Mouse (Mus musculus) MEL (cell line): Measurements from ENCODE around the gene Ces1g.

Source experiments
- CTCF ChIP-seq, 3 experiments: IDR thresholded peaks in 2 of 3; conservative IDR thresholded peaks in 1 of 3; 2 replicates each; pipeline ENCODE4 v1.5.1; 2011 to 2012; ENCODE audit warnings: low read length in 3 of 3, low read depth in 2 of 3, mild to moderate bottlenecking in 2 of 3, improper control_type of control experiment in 1 of 3, inconsistent platforms in 1 of 3, mixed read lengths in 1 of 3, moderate library complexity in 1 of 3; ENCODE audit not compliant: control insufficient read depth in 1 of 3, insufficient read depth in 1 of 3, poor library complexity in 1 of 3, severe bottlenecking in 1 of 3
- JUND ChIP-seq: IDR thresholded peaks from 2 replicates; pipeline ENCODE4 v1.6.1; 2011; ENCODE audit warnings: low read depth, mild to moderate bottlenecking, improper control_type of control experiment, low read length
- MYC ChIP-seq: IDR thresholded peaks from 2 replicates; pipeline ENCODE4 v1.6.1; 2011; ENCODE audit warnings: low read depth, mild to moderate bottlenecking, low read length, improper control_type of control experiment, moderate library complexity
- NELFE ChIP-seq: IDR thresholded peaks from 2 replicates; pipeline ENCODE4 v1.6.1; 2011; ENCODE audit warnings: low read depth, low read length, improper control_type of control experiment
- POLR2A ChIP-seq, 2 experiments: IDR thresholded peaks; 2 replicates each; pipeline ENCODE4 v1.6.1; 2011 to 2012; ENCODE audit warnings: low read length in 2 of 2, mild to moderate bottlenecking in 2 of 2, control low read depth in 1 of 2, improper control_type of control experiment in 1 of 2, low read depth in 1 of 2, moderate library complexity in 1 of 2; ENCODE audit not compliant: control insufficient read depth in 1 of 2, insufficient read depth in 1 of 2, poor library complexity in 1 of 2
- POLR2AphosphoS5 ChIP-seq: IDR thresholded peaks from 2 replicates; pipeline ENCODE4 v1.6.1; 2012; ENCODE audit warnings: low read depth, borderline replicate concordance, mild to moderate bottlenecking, inconsistent platforms, low read length, moderate library complexity, mixed read lengths
- SMC3 ChIP-seq: IDR thresholded peaks from 2 replicates; pipeline ENCODE4 v1.6.1; 2011; ENCODE audit warnings: low read depth, low read length, improper control_type of control experiment
- ZC3H11A ChIP-seq: IDR thresholded peaks from 2 replicates; pipeline ENCODE4 v1.6.1; 2012; ENCODE audit warnings: low read depth, mild to moderate bottlenecking, inconsistent platforms, low read length, improper control_type of control experiment
- ZMIZ1 ChIP-seq: IDR thresholded peaks from 2 replicates; pipeline ENCODE4 v1.6.1; 2012; ENCODE audit warnings: low read depth, mild to moderate bottlenecking, inconsistent platforms, low read length, improper control_type of control experiment, moderate library complexity

GRCm38 (mm10) chr8:93317031-93317430 lies 20.1 kb downstream of the Ces1g start:
- TF ChIP-seq ZMIZ1 (no peak), POLR2A (IDR thresholded peaks at IDR 0.05; ENCODE audit: control insufficient read depth in 1 of 2, insufficient read depth in 1 of 2, low read depth in 1 of 2, low read length in 2 of 2, poor library complexity in 1 of 2) (no peak), JUND (no peak), POLR2AphosphoS5 (no peak), SMC3 (no peak), NELFE (no peak), CTCF (IDR thresholded peaks at IDR 0.05 in 2 of 3, conservative IDR thresholded peaks at IDR 0.05 in 1 of 3; ENCODE audit: control insufficient read depth in 1 of 3, insufficient read depth in 1 of 3, low read depth in 2 of 3, low read length in 3 of 3, poor library complexity in 1 of 3, severe bottlenecking in 1 of 3) (no peak), ZC3H11A (no peak), MYC (no peak)
